17 mouse cellular contexts compared by ENCODE assay signal in genomic region chr14:79256656-79257055, GRCm38 (mm10). TPM values are rescaled to one million over a fixed set of nuclear protein-coding genes. Genes with fewer than 3 reads are reported as not detected.
"Had no signal": no experiment of that assay in that cellular context is flagged by ENCODE, and none has a peak within 500 bp of the region (broad histone marks: within the 10 kb centered on the region; RNA-seq: fewer than 3 reads in every experiment).

No protein-coding gene starts in this region.

- DNase-seq: kidney, adult 8-10 months; kidney, postnatal 10 days; kidney, postnatal 36 days; layer of hippocampus, postnatal 36 days; liver, embryonic 13.5 days; lung, adult 2 months; lung, postnatal 14 days; thymus, postnatal 36 days had no signal

RNA-seq across cellular contexts. Expression of gene Zfp957, which starts 9.5 kb away (rescaled TPM):
- total RNA-seq: layer of hippocampus, adult 8-10 months; layer of hippocampus, postnatal 10 days; layer of hippocampus, postnatal 36 days; left cerebral cortex, adult 2 months; left cerebral cortex, postnatal 10 days; left cerebral cortex, postnatal 36 days; liver, adult 2 months; megakaryocyte, adult 5-6 weeks; monocyte, adult 5-6 weeks; neutrophil, adult 5-6 weeks had no signal
